Mouse (Mus musculus) thymus, postnatal 10 days (tissue): ENCODE results near the gene Fam172a.
A peak's percentile ranks its signal among the peaks of the same experiment; 100 is the strongest.

ENCODE experiments used
- DNase-seq, 2 experiments: peaks; one replicate each; pipeline ENCODE4 v3.0.0; 2021; ENCODE audit warnings: low spot score in 2 of 2

The Fam172a gene

DNA sequence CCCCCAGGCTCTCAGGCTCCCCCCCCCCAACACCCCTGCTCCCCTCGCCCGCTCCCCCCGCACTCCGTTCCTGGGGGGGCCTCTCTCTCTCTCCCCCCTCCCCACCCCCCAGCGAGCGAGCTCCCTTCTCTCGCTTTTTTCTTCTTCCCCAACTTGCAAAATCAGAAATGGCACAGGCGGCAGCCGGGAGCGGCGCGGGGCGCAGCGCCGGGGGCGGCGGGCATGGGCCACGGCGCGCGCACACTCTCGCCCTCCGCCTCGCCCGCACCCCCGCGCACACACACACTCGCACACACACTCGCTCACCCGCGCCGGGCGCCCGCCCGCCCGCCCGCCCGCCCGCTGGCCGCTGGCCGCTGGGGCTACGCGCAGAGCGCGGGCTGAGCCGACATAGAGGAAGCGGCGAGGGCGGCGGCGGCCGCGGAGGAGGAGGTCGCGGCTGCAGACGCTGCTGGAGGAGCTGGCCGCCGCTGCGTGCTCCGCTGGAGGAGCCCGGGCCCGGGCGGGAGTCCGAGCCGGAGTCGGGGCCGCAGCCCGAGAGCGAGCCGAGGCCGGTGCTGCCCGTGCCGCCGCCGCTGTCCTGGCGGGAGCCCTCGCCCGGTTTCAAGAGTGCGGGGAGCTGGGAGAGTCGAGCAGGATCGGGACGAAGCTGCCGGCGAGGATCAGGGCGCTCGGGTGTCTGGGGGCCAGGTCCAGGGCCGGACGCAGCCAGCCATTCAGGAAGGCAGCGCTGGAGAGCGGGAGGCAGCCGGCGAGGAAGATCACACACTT is 497.2 kb downstream of the Fam172a start:
- no peak for DNase-seq

DNA sequence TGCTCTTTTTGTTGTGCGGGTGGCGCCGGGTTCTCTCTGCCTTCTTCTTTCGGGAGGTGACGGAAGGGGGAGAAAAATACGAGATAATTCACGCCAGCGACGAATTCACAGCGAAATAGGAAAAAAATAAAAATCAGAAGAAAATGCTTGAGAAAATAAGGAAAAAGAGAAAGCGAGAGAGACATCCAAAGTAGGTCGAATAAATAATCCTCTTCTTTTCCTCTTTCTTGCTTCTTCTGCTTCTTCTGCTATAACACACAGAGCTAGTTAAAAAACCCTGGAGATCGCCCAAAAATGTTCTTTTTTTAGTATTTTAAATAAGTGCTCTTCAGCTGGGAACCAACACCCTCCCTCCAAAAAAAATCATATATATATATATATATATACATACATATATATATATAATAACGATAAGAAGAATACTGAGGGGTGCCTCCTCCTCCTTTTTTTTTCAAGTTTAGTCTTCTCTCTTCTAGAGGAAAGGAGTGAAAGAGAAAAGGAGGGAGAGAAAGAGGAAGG is 497.9 kb downstream of the Fam172a start, which contains the start of gene Nr2f1:
Gene Nr2f1 (minus strand): TSS at position 116 of the 519 bp plus-strand sequence.
- DNase-seq = no peak

DNA sequence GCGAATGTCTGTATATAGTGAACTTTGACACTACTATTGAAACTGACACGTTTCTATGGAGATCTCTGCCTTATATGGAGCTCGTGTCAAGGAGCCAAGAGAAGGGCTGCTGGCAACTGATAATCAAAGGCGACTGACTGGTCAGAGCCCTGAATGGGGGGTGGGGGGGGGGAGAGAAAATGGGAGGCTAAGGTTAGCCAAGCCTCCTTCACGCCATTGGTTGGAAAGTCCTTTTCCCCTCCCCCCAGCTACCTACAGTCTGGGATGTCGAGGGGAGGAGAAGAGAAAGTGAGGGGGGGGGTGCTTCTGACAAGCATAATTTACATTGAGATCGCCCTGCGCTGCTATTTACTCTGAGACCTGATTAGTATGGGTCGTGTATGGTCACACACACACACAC is 498.6 kb downstream of the Fam172a start:
- no peak for DNase-seq

DNA sequence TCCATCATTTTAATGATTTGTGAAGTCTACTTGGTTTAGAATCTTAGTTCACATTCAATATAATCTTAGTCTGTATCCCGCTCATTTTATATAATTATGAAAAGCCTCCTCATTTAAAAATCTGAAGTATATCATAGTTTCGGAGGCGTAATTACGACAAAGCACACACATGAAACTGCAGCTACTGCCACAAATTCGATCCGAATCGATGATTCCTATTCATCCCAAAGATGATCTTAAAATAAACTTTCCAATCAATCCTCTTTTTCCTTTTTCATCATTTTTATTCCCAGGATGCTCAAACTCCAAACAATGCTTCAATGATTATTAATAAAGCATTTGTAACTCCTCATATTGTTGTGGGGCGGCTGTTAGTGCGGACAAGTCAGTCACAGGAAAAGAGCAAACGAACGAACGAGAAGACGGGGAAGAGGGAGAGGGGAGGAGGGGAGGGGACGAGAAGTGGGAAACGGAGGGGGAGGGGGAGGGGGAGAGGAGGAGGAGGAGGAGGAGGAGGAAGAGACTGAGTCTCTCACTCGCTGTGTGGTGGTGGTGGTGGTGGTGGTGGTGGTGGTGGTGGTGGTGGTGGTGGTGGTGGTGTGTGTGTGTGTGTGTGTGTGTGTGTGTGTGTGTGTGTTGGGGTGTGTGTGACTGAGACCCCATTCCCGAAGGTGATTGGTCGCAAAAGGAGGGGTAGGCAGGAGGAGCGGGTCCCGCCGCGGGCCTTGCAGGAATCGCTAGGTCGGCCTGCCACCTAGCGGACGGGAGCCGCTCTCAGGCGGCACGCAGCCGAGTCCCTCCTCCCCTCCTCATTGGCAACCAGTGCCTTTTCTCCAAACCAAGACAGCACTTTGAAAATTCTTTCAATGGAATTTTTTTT is 499.4 kb downstream of the Fam172a start:
- peak in 1 of 2 experiments; percentile 41 for DNase-seq

DNA sequence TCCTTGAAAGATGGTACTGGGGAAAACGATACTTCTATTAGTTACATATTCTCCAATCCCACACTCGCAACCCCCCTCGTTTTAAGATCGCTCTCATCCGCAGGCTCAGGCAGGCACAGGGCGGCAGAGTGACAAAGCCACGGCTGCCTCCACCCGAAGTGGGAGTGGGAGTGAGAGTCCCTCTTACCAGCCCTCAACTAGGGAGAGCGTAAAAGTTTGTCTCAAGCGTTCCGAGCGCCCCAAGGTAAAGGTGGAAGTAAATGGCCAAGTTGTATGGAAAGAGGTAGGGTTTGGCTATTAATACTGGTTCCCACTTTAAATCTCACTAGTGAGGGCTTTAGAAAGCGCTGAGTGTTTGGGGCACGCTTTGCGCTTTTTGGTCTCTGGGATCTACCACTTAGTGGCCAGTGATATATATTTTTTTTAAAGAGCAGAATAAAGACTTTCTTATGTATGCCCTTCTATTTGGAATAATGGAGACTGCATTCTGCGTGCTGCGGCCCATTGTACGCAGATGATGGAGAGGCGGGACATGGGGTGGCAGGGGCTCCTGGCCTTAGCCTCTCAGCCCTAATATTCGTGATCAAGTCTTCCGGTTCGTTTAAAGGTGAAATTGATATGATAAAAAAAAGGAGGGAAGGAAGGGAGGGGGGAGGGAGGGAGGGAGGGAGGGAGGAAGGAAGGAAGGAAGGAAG is 500.2 kb downstream of the Fam172a start:
- no peak for DNase-seq

DNA sequence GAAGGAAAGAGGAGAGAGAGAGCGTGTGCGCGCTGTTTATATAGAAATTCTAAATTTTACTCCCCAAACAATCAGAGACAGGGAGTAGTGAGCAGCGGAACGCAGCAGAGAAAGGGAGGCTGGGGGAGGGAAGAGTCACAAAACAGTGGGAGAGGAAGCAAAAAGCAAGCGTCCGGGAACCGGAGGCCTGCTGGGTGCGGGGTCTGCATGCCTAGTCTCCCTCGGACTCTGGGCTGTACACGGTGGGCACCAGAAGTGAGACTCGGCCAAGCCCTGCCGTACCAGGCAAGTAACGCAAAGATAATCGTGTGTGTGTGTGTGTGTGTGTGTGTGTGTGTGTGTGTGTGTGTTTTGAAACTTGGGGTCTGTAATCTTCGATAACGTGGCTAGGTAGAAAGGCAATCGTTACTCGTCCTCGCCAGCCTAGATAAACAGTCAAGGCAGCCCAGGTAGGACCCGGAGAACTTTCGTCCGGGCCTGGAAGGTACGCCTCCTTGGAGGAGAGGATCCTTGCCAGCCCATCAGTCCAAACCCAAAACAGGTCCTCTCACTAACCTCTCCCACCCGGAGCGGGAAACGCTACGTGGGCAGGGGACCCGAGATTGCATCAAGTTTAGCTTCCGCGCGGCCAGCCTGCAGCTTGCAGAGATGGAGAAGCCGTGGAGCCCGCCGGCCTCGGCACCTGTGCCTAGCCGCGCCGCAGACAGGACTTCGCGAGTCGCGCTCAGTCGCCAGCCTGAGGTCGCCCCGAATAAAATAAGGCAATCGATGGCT is 500.9 kb downstream of the Fam172a start:
- no peak for DNase-seq

DNA sequence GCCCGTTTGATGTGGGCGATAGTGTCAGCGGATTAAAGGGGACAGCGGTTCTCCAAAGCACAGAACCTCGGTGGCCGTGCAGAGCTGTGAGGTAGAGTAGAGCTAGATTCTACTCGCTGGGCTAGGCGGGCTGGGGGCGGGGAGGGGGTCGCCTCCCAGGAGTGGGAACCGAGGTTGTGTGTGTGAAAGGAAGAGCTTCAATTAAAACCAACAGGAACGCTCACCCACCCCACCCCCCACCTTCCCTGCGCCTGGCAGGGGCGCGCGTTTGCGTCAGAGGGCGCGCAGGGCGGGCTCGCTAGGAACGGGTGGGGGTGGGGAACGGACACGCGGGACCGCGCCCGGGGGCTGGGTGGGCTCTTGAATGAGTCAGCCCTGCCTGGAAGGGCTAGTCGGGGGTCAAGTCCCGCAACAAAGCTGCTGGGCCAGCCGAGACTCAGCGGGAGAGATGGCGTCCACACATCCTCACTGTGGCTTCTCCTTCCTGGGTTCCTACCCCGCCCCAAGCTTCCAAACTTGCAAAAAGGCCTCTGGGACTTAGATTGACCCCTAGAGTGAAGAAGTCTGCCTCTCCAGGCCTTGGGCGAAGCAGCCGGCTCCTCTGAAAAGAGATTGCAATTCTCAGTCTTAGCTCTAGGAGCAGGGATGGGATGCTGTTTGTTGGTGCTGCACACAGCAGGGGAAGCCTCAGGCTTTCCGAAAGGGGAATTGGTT is 501.7 kb downstream of the Fam172a start:
- DNase-seq = no peak

DNA sequence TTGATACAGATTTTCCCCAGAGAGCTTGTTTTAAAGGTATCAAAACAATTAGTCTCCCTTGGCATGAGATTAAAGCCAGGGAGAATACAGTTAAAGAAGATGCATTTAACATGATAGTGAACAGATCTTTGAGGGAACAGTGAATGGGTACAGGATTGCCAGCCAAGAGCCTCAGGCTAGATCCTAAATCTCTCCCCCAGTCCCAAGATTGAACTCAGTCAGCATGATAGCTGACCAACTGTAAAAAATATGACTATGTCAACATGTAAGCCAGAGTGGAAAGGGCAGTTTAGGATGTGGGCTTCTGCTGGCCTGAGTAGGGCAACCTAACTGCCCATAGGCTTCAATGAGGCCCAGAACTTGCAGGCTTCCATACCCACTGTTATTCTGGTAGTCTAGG is 503.6 kb downstream of the Fam172a start:
- no peak for DNase-seq

DNA sequence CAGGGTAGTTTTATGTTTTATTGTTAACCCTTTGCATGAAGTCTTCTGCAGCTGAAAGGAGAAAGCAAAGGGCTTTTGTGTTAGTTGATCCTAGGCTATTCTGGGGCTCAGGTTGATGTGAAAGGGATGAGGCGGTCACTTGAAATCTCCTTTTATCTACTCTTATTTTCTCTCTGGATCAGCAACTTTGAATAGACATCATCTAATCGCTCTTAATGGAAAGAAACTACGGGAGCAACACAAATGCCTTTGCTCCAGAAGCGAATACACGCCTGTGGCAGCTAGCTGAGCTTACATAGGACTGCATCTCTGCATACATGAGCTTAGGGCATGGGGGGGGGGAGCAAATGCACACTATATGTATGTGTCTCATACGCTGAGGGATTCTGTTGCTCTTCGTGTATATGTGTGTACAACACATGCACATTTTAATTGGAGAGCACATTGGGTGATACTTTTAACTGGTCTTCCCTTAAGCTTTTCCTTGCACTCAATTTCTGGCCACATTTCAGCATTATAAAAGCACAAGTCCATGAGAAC is 505.1 kb downstream of the Fam172a start:
- no peak for DNase-seq

DNA sequence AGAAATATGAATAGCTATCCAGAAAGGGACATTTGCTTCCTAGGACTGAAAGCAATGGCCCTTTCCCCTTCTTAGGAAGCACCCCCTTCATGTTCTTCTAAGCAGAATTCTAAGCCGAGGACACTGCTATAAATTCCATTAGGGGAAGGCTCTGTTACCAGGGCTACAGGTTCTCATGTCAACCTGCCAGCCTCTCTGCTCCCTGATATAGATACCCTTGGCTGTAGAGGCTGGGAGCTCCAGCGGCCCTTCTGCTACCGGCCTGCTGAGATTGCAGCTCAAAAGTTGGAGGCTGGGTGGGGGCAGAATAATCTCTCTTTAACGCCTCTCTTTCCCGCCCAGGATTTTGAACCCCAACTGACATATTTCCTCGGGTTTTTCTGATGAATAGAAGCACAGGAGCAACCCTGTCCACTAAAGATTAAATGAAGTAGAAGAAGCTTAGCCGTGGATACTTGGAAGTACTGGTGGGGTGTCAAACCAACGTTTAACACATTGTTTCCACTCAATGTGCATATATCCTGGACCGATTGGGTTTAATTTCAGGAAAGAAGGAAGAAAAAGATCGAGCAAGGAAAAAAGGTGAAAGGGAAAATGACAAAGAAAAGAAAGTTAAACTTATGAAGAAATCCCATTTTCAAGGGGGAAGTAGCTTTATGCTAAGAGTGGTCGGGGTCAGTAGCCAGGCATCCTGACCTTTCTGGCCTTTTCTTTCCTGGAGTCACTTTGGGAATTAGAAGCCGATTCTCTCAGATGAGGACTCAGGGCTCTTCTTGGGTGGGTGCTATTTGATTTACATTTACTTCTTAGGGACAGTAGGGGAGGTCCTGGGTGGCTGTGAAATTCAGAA is 506.2 kb downstream of the Fam172a start:
- DNase-seq = no peak

DNA sequence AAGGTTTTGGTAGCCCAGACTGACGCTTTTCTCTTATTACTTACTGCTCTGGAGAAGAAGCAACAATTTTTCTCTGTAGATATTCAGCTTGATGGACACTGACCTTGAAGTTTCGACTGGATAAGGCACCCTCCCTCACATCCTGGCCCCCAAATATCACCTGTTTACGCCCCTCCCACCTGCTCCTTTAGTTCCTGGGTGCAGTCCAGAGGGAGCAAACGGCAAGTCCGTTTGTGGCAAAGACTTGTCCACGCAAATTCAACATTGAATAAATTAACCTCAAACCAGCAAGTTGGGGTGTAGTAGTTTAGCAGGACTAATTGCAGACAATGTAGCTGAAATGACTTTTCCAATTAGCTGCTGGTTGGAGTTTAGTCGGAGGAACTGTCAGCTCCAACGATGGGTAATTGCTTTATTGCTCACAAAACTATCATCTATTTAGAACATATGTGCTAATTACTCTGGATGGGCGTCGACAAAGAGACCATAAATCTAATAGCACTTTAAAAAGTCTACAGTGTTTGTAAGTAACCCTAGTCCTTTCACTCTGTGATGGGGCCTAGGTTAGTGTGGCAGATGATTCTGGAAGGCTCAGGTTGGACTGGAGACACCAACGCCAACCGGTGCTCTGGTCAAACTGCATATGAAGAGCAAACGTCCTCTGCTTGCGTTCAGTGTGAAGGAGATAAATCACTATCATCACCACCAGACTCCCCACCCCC is 507.0 kb downstream of the Fam172a start:
- DNase-seq = no peak

DNA sequence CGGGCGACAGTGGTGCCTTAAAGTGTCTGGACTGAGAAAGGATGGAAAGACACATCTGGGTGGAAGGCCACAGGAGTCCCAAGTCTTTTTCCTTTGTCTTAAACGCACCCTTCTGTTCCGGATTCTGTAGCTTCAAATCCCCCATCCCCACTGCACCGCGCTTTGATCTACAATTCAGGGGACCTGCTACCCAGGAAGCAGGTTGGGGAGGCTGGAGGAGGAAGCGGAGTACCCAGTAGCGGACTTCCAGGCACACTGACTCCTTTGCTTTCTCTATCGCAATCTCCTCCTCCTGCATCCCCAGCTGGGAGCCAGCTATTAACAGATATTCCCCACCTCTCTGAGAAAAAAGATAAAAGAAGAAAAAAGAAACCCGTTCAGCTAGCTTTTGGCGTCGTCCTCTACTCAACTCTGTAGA is 507.8 kb downstream of the Fam172a start:
- DNase-seq = no peak

DNA sequence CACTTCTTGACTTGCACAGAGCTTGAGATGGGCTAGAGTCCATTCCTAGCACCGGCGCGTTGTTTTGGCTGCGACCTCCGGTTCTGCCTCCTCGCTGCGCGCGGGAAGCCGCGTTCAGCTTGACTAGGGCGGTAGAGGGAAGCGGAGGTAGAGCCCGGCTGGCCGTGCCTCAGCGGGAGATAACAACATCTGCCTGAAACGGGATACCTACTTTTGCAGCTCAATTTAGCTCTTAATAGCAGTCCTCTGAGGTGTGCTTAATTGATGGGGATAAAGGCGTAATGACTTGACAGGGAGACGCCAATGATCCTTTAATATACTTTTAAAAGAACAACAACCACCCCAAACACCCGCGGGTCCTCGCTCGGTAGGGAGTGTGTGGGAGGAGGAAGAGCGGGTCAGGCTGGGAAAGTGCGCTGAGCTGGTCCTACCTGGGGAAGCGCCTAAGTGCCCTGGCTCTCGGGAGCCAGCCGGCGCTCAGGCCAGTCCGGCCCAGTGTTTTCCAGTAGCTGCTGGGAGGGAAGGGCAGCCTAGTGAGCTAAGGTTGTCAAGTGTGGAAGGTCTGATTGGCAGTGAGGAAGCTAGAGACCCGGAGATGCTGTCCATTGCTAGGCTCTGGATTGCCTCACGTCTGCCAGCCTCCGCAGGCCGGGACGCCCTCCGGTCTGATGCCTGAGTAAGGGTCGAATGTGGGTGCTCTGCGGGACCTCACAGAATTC is 508.4 kb downstream of the Fam172a start:
- no peak for DNase-seq

DNA sequence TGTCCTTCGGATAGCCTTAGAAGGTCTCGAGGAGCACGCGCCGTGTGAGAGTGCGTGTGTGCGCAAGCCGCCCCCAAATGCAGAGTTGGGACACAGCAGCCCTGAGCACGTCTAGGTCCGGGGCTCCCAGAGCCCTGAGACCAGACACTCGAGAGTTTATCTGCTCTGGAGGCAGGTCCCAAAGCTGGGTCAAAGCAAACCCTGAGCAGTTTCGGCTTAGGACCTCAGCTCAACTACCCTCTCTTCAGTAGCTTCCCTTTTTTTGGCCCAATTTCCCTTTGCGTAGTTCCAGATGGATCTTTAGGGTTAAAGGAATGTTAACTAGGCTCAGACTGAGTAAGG is 508.9 kb downstream of the Fam172a start:
- no peak for DNase-seq

DNA sequence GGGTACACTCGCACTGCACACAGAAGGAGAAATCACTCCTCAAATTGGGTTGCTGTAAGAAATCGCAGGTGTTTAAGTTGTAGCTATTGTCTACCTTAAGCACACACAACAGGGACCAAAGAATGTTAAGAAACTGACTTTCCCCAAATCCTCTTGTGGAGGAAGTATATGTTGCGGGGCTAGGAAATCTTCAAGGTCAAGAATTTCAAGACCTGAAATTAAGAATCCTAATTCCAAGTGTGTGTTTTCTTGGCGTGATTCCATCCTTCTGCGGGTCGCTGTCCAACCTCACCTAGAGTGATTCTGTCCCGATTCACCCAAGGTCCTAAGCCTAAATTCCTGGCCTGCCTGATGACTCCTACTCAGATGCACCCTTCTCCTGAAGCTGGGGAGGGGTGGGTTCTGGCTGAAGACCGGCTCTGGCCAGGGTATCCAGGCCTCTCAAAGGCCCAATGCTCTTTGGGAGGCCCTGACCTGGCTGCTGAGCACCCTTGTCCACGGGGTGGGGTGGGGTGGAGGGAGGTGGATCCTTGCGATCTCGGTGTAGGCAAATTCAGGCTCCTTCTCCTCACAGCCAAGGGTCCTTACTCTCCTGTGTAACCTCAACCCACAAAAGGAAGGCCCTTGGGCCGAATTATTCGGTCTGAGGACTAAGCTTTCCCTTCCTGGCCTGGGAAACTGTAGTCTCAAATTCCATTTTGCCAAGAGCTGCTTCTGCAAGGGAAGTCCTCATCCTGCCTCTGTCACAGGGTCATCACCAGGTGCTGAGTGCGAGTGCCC is 509.6 kb downstream of the Fam172a start:
- no peak for DNase-seq

DNA sequence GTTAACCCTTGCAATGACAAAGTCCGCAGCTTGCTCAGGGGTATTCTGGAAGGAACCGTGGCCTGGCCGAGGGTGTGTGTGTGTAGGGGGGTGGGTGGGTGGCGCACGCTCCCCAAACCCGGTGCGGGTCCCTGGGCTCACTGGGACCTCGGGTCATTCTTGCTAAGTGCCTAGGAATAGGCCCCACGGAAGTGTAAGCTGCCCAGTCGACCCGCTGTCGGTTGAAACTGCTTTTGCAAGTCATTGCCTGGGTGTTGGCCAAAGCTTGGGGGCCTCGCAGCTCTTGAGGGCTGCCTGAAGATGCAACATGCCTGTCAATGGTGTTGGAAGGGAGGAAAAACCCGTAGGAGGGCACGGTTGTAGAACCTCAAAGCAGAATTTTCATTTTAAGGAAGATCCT is 510.3 kb downstream of the Fam172a start:
- DNase-seq = no peak

DNA sequence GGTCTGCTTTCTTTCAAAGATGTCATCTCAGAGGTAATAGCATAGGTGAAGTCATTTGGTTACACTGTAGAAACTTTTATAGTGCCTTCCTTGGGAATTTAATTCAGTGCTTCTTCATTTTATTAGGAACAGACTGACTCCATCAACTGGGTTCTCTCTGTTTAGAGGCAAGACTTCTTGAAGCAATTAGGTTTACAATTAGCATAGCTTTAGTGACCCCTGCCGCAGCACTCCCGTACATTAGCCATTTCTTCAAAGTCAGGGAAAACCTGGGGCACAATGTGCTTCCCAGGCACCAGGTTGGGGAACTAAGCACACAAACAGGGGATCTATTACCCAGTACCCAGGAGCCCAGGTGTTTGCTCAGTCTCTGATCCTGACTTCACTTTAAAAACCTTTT is 511.3 kb downstream of the Fam172a start:
- DNase-seq = no peak
